Mouse (Mus musculus): ENCODE results near the gene Hbb-bt. TPM values are rescaled to one million over a fixed set of nuclear protein-coding genes. Genes with fewer than 3 reads are reported as not detected.
"Not testable (repeated sequence)": the region's sequence is repeated elsewhere in the genome, so short reads cannot be mapped to it uniquely, and the experiment has no call there.

Hbb-bt gene
- total RNA-seq, 2 experiments from 2014 or later, result 28.4 to 35.6 TPM

DNA sequence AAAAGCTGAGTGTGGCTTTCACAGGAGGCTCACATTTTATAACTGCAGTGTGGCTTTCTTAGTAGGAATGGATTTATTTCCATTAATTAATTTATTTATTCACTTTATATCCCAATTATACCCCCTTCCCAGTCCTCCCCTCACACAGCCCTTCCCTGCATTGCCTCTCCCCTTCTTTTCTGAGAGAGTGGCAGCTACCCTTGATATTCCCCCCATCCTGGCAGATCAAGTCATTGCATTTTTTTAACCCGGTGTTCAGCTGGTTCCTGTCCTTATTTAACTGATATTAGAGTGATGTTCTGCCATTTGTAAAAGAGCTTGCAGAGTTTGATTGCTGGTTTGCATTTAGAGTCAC is 4.0 kb downstream of the Hbb-bt start:
- intact Hi-C loops (cut with DNase I), result no loop called here
- DNase-seq, result no peak

DNA sequence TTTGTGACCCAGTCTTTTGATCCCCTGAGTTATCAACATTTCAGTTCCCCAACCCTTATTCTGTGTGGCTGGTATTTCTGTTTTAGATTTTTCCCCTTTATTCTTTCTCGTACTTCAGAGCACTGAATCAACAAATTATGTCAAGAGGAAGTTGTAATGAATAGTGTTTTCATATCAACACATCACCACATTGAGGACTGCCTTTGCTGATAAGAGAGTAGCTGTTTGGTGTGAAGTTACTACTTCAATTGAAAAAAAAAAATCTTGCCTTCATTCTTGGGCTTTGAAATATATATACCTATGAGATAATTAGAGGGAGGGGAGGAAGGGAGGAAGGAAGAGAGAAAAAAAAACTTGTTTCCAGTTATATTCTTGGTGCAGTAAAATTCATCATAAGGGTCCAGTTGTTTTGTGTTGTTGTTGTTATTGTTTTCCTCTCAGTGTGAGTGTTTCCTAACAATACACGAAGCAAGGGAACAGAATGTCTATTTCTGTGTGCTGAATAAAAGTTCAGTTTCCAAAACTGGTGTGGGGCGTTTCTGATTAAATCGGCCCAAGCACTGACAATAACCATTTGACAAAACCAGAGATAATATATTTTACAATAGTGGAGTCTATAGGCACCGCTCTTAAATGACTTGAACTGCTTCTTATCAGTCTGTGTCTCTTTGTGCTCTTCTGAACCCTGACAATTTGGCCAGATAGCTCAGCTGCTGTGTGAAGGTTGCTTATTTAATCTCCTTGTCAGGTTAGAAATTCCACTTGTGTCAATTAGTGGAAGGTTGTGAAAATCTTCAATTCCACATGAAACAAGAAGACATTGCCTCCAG is 4.6 kb downstream of the Hbb-bt start:
- intact Hi-C loops (cut with DNase I), result no loop called here
- DNase-seq, result no peak

DNA sequence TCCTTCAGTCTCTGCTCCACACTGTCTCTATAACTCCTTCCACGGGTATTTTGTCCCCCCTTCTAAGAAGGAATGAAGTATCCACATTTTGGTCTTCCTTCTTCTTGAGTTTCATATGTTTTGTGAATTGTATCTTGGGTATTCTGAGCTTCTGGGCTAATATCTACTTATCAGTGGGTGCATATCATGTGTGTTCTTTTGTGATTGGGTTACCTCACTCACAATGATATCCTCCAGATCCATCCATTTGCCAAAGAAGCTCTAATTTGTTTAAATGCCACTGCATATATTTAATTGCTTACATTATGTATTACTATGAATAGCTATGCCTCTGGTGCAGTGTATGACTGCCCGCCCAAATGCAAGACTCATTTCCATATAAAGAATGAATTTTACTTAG is 5.7 kb downstream of the Hbb-bt start:
- DNase-seq; intact Hi-C loops (cut with DNase I): not testable (repeated sequence)

DNA sequence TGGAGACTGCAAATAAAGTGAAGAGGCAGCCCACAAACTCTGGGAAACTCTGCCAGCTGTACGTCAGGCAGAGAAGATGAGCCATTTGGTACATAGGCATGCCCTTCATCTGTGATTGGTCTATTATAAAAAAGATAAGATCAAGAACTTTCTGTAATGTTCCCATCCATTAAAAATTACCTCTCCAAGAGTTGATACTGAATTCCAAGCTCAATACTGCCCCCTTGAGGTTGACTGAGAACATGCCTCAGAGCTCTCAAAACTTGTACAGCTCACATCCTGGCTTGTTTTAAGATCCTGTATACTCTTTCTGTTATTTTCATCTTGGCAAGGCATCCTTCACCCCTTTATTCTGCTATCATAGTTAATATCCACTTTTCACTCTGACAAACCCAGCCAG is 6.9 kb downstream of the Hbb-bt start:
- intact Hi-C loops (cut with DNase I), result no loop called here

DNA sequence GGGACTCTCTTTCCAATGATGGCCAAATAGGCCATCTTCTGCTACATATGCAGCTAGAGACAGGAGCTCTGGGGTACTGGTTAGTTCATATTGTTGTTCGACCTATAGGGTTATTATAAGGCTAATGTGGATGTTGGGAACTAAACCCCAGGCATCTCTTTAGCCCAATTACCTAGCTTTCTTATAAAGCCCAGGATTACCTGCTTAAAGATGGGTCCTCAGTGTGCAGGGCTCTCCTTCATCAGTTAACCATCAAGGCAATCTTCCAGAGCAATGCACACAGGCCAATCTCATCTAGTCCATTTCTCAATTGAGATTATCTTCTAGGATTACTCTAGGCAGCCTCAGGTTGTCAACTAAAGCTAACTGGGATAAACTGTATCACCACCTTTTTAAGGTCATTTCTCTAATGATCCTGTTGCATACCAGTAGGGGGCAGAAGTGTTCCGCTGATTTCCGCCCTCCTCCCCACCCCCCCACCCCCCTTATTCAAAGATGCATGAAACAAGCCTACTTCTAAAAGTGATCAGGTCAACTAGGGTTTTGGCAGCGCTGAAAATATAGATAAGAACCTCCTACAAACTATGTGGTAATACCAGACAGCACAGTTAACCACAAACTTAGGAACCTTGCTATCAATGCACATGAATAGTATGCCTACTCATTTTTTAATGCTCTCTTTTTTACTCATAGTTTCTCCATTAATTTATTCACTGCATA is 21.0 kb downstream of the Hbb-bt start:
- no peak for DNase-seq
- intact Hi-C loops (cut with DNase I), result no loop called here

More for the DNA sequence above, 6.9 kb downstream of the Hbb-bt start:
- no peak for DNase-seq

DNA sequence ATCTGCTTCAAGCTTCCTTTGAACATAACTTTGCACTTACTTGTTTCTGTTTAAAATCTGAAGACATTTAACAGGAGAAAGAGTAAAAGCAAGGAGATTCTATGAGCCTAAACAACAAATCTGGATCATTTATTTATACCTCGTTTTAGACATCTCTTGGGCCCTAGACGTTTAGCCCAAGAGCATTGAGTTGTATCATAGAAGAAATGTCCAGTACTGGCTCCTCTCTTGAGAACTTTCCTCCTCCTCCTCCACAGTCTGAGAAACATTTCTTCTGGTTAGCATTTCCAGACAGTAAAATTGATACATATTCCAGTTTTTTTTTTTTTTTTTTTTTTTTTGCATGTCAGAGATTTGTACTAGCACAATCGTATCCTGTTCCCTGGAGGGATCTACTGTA is 22.1 kb downstream of the Hbb-bt start, which contains the start of gene Olfr67:
TSS of gene Olfr67 (minus strand) at position 101 of the 400 bp plus-strand sequence.
- no peak for DNase-seq
- intact Hi-C loops (cut with DNase I), result no loop called here

DNA sequence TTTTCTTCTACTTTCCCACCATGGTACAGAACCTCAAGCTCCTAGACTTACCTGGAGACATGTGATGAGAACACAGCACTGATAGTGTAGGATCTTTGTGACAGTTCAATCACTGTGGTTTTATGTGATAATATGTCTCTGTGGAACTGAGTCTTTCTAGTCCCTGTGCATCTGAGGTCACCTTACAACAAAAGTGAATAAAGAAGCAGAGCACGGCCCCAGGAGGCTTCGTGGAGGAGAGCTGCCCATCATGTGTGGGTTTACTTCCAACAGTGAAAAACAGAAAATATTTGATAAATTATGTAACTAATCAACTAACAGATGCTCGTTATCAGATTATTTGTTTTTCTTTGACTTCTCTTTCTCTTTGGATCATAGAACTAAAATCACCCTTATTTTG is 34.2 kb downstream of the Hbb-bt start, which contains the start of gene Olfr68:
TSS of gene Olfr68 (minus strand) at position 101 of the 400 bp plus-strand sequence.
- intact Hi-C loops (cut with DNase I), result no loop called here
- DNase-seq, result no peak

DNA sequence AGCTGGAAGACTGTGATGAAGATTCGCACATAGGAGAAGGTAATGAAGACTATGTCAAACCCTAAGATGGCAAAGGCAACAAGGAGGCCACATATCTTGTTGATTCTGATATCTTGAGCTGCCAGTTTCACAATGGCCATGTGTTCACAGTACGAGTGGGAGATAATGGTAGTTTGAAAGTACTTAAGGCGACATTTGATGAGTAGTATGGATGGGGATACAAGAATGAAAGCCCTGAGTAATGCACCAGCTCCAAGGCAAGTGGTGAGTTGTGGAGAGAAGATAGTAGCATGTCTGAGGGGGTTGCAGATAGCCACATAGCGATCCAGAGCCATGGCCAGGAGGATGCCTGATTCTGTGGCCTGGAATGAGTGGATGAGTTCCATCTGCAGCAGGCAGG is 36.1 kb downstream of the Hbb-bt start:
- DNase-seq; intact Hi-C loops (cut with DNase I): not testable (repeated sequence)

DNA sequence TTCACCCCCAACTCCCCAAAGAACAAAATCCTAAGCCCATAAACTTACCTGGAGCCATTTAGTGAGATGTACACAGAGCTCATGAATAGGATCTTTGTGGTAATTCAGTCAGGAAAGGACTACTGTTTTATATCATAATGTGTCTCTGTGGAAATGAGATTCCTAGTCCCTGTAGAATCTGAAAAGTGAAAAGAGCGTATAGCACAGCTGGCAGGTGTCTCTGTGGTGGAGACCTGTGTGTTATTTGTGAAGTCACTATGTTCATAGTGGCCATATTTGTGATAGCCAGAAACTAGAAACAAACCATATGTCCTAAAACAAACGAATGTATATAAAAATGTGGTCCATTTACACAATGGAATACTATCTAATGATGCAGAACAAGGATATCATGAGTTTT is 42.3 kb downstream of the Hbb-bt start, which contains the start of gene Olfr69:
TSS of gene Olfr69 (minus strand) at position 101 of the 400 bp plus-strand sequence.
- DNase-seq, result no peak
- intact Hi-C loops (cut with DNase I), result no loop called here

DNA sequence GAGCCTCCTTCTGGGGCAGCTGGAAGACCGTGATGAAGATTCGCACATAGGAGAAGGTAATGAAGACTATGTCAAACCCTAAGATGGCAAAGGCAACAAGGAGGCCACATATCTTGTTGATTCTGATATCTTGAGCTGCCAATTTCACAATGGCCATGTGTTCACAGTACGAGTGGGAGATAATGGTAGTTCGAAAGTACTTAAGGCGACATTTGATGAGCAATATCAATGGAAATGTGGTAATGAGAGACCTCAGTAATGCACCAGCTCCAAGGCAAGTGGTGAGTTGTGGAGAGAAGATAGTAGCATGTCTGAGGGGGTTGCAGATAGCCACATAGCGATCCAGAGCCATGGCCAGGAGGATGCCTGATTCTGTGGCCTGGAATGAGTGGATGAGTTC is 46.1 kb downstream of the Hbb-bt start:
- not testable (repeated sequence) for DNase-seq

More for the DNA sequence above, 46.1 kb downstream of the Hbb-bt start:
- intact Hi-C loops (cut with DNase I), result not testable (repeated sequence)

Other genes starting within 250 kb of the Hbb-bt start
- gene Olfr616, start 244.9 kb downstream of the Hbb-bt start, total RNA-seq (2021), result not detected
- not detected for gene Olfr617, start 240.9 kb downstream of the Hbb-bt start, total RNA-seq (2021)
- gene Olfr618, start 223.9 kb downstream of the Hbb-bt start, total RNA-seq (2021), result not detected
- not detected for gene Olfr619, start 213.4 kb downstream of the Hbb-bt start, total RNA-seq (2021)
- not detected for gene Olfr620, start 201.5 kb downstream of the Hbb-bt start, total RNA-seq (2021)
- not detected for gene Olfr622, start 171.3 kb downstream of the Hbb-bt start, total RNA-seq (2021)
- gene Olfr623, start 150.3 kb downstream of the Hbb-bt start, total RNA-seq (2021), result not detected
- gene Olfr624, start 142.8 kb downstream of the Hbb-bt start, total RNA-seq (2021), result not detected
- not detected for gene Olfr625-ps1, start 131.3 kb downstream of the Hbb-bt start, total RNA-seq (2021)
- not detected for gene Olfr243, start 99.3 kb downstream of the Hbb-bt start, total RNA-seq (2021)
- gene Olfr628, start 83.6 kb downstream of the Hbb-bt start, total RNA-seq (2021), result not detected
- gene Olfr629, start 69.1 kb downstream of the Hbb-bt start, total RNA-seq (2021), result not detected
- not detected for gene Olfr630, start 56.7 kb downstream of the Hbb-bt start, total RNA-seq (2021)
- not detected for gene Olfr69, start 42.4 kb downstream of the Hbb-bt start, total RNA-seq (2021)
- gene Olfr68, start 34.3 kb downstream of the Hbb-bt start, total RNA-seq (2021), result not detected
- not detected for gene Olfr67, start 22.2 kb downstream of the Hbb-bt start, total RNA-seq (2021)
- 100 to 1,000 TPM; 266 to 399 TPM for gene Hbb-bs, start 14.1 kb upstream of the Hbb-bt start, total RNA-seq (2021)
- gene Hbb-bh2, start 26.5 kb upstream of the Hbb-bt start, total RNA-seq (2021), result not detected
- not detected for gene Hbb-bh1, start 29.2 kb upstream of the Hbb-bt start, total RNA-seq (2021)
- not detected for gene Hbb-y, start 39.2 kb upstream of the Hbb-bt start, total RNA-seq (2021)
- not detected for gene Olfr66, start 72.3 kb upstream of the Hbb-bt start, total RNA-seq (2021)
- not detected for gene Olfr64, start 80.5 kb upstream of the Hbb-bt start, total RNA-seq (2021)
- not detected for gene Olfr65, start 89.5 kb upstream of the Hbb-bt start, total RNA-seq (2021)
- not detected for gene Olfr631, start 114.8 kb upstream of the Hbb-bt start, total RNA-seq (2021)
- not detected for gene Olfr632, start 120.4 kb upstream of the Hbb-bt start, total RNA-seq (2021)
- gene Olfr633, start 130.4 kb upstream of the Hbb-bt start, total RNA-seq (2021), result not detected
- not detected for gene Olfr635, start 157.2 kb upstream of the Hbb-bt start, total RNA-seq (2021)
- not detected for gene Olfr638, start 184.8 kb upstream of the Hbb-bt start, total RNA-seq (2021)
- gene Olfr639, start 203.3 kb upstream of the Hbb-bt start, total RNA-seq (2021), result not detected
- not detected for gene Olfr640, start 211.6 kb upstream of the Hbb-bt start, total RNA-seq (2021)
- not detected for gene Olfr641, start 221.4 kb upstream of the Hbb-bt start, total RNA-seq (2021)
- not detected for gene Olfr642, start 238.7 kb upstream of the Hbb-bt start, total RNA-seq (2021)
- gene 4930516K23Rik, start 247.4 kb upstream of the Hbb-bt start, total RNA-seq (2021), result not detected